ENCODE assay signal across 23 mouse cellular contexts in the genomic region with DNA sequence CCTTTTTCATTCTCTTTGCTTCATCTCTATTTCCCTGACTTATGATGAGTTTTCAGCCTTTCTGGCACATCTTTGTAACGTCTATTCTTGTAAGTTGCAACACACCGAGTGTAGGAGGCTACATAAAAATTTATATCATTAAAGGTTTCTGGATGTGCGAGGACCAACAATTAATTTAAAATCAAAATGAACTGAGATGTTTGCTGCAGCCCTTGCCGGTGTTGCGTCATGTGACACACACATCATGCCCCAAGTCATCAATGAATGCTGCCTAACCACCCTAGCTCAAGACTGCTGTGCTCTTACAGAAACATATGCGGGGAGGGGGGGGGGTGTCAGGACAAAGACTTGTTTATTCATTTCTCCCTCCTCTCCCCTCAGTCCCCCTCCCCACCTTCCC.
"Had no signal": no experiment of that assay in that cellular context is flagged by ENCODE, and none has a peak within 500 bp of the region (broad histone marks: within the 10 kb centered on the region; RNA-seq: fewer than 3 reads in every experiment).

No protein-coding gene starts in this region.

- DNase-seq: heart, postnatal 10 days; heart, postnatal 14 days; heart, postnatal 36 days; heart, postnatal 4 days; kidney, adult 18-20 months; kidney, adult 8-10 months; kidney, postnatal 10 days; layer of hippocampus, adult 9-11 months; layer of hippocampus, postnatal 36 days had no signal

- H3K4me3 ChIP-seq: heart, embryonic 12.5 days; heart, embryonic 13.5 days; heart, embryonic 15.5 days; hindbrain, embryonic 10.5 days; hindbrain, embryonic 12.5 days; hindbrain, embryonic 13.5 days; hindbrain, embryonic 15.5 days; intestine, embryonic 15.5 days; kidney, embryonic 15.5 days; layer of hippocampus, adult 2 months; left cerebral cortex, adult 2 months had no signal

- H3K27ac ChIP-seq: heart, embryonic 13.5 days; heart, embryonic 15.5 days; hindbrain, embryonic 10.5 days; hindbrain, embryonic 12.5 days; hindbrain, embryonic 13.5 days; hindbrain, embryonic 14.5 days; hindbrain, embryonic 15.5 days; hindbrain, postnatal 0 days; intestine, embryonic 15.5 days; kidney, embryonic 15.5 days; kidney, postnatal 0 days; layer of hippocampus, adult 2 months; left cerebral cortex, adult 2 months had no signal

- H3K4me1 ChIP-seq: heart, embryonic 12.5 days; heart, embryonic 13.5 days; heart, embryonic 15.5 days; hindbrain, embryonic 10.5 days; hindbrain, embryonic 12.5 days; hindbrain, embryonic 13.5 days; hindbrain, embryonic 15.5 days; intestine, embryonic 15.5 days; kidney, embryonic 15.5 days had no signal

- H3K36me3 ChIP-seq: heart, embryonic 12.5 days; heart, embryonic 13.5 days; heart, embryonic 15.5 days; hindbrain, embryonic 10.5 days; hindbrain, embryonic 12.5 days; hindbrain, embryonic 13.5 days; hindbrain, embryonic 15.5 days; intestine, embryonic 15.5 days; kidney, embryonic 15.5 days had no signal

- H3K9ac ChIP-seq: heart, embryonic 12.5 days; heart, embryonic 13.5 days; heart, embryonic 15.5 days; hindbrain, embryonic 12.5 days; hindbrain, embryonic 13.5 days; hindbrain, embryonic 14.5 days; hindbrain, embryonic 15.5 days; intestine, embryonic 15.5 days; kidney, embryonic 15.5 days had no signal

- H3K27me3 ChIP-seq: heart, embryonic 12.5 days; heart, embryonic 15.5 days; hindbrain, embryonic 12.5 days; hindbrain, embryonic 13.5 days; hindbrain, embryonic 15.5 days; intestine, embryonic 15.5 days; kidney, embryonic 15.5 days had no signal

- H3K9me3 ChIP-seq: heart, embryonic 12.5 days; heart, embryonic 13.5 days; heart, embryonic 15.5 days; hindbrain, embryonic 10.5 days; hindbrain, embryonic 12.5 days; hindbrain, embryonic 13.5 days; hindbrain, embryonic 15.5 days; intestine, embryonic 15.5 days; kidney, embryonic 15.5 days had no signal
